Mouse (Mus musculus) stomach, postnatal 0 days (tissue): ENCODE results near the gene Plcb1.

Experiments
- CTCF ChIP-seq: IDR thresholded peaks from 2 replicates; pipeline ENCODE4 v1.5.1; 2016; ENCODE audit warnings: antibody characterized with exemption, low read depth, mild to moderate bottlenecking, moderate library complexity
- EP300 ChIP-seq: optimal IDR thresholded peaks from 2 replicates; pipeline ENCODE3; 2016; ENCODE audit warnings: antibody characterized with exemption

- no peak for TF ChIP-seq CTCF
- TF ChIP-seq EP300: no peak
Observed at GRCm38 (mm10) chr2:135123057-135123456, 337.2 kb downstream of the Plcb1 start.
